In genomic region chr4:82266066-82266619, GRCm38 (mm10) we compare ENCODE assay signal across 16 mouse cellular contexts.
DNase-seq lines count a peak whose midpoint lies in the region; ATAC-seq and TF ChIP-seq lines count a peak whose summit lies in the region.
"Had no signal": no experiment of that assay in that cellular context is flagged by ENCODE, and none has a peak within 500 bp of the region (broad histone marks: within the 10 kb centered on the region; RNA-seq: fewer than 3 reads in every experiment).

No protein-coding gene starts in this region.

- no peak overlapping the region for H3K4me3 ChIP-seq in gastrocnemius, adult 2 months
- H3K4me3 ChIP-seq in embryonic facial prominence, embryonic 13.5 days = no peak overlapping the region
- no peak overlapping the region for H3K4me3 ChIP-seq in limb, embryonic 10.5 days
- H3K4me3 ChIP-seq: forebrain, embryonic 13.5 days; liver, embryonic 13.5 days; midbrain, embryonic 12.5 days; neural tube, embryonic 13.5 days had no signal

- peak overlapping the region; percentile 57 for H3K27ac ChIP-seq in gastrocnemius, adult 2 months
- peak overlapping the region; percentile 69 for H3K27ac ChIP-seq in embryonic facial prominence, embryonic 13.5 days
- peak overlapping the region; percentile 10; the same call in 1 of the 2 replicates for H3K27ac ChIP-seq in limb, embryonic 10.5 days
- H3K27ac ChIP-seq: forebrain, embryonic 13.5 days; hindbrain, postnatal 0 days; liver, embryonic 13.5 days; midbrain, embryonic 12.5 days; neural tube, embryonic 13.5 days had no signal

- H3K9ac ChIP-seq in embryonic facial prominence, embryonic 13.5 days = no peak overlapping the region
- H3K9ac ChIP-seq: forebrain, embryonic 13.5 days; liver, embryonic 13.5 days; midbrain, embryonic 12.5 days; neural tube, embryonic 13.5 days had no signal

- no peaks in the 10 kb centered on the region for H3K27me3 ChIP-seq in embryonic facial prominence, embryonic 13.5 days
- no peaks in the 10 kb centered on the region for H3K27me3 ChIP-seq in limb, embryonic 10.5 days (ENCODE audit: low read depth, poor library complexity, severe bottlenecking)
- H3K27me3 ChIP-seq: forebrain, embryonic 13.5 days; liver, embryonic 13.5 days; midbrain, embryonic 12.5 days; neural tube, embryonic 13.5 days had no signal

- ATAC-seq in embryonic facial prominence, embryonic 13.5 days (ENCODE audit: insufficient number of reproducible peaks, insufficient read depth, low FRiP score, low TSS enrichment, low read depth) = no peak
- ATAC-seq: forebrain, embryonic 13.5 days; hindbrain, postnatal 0 days had no signal

- H3K4me1 ChIP-seq in embryonic facial prominence, embryonic 13.5 days = peaks cover 43% of the 10 kb centered on the region
- H3K4me1 ChIP-seq in limb, embryonic 10.5 days = peaks cover 35% of the 10 kb centered on the region
- H3K4me1 ChIP-seq: liver, embryonic 13.5 days had no signal

- intact Hi-C loops in gastrocnemius, adult 2 months (cut with DNase I) = no loop called here
- intact Hi-C loops in left cerebral cortex, postnatal 36 days (cut with DNase I) = no loop called here

- H3K36me3 ChIP-seq in embryonic facial prominence, embryonic 13.5 days = no peaks in the 10 kb centered on the region
- no peaks in the 10 kb centered on the region for H3K36me3 ChIP-seq in limb, embryonic 10.5 days
- H3K36me3 ChIP-seq: liver, embryonic 13.5 days; midbrain, embryonic 12.5 days; neural tube, embryonic 13.5 days had no signal

- WGBS in embryonic facial prominence, embryonic 13.5 days = 32% methylated on average over 4 of the region's 4 CpGs
- 42% methylated on average over 4 of the region's 4 CpGs for WGBS in limb, embryonic 10.5 days

- no peak overlapping the region; the same call in 1 of the 2 replicates for H3K4me2 ChIP-seq in embryonic facial prominence, embryonic 13.5 days
- H3K4me2 ChIP-seq: forebrain, embryonic 13.5 days; liver, embryonic 13.5 days; midbrain, embryonic 12.5 days; neural tube, embryonic 13.5 days had no signal

- no peak for TF ChIP-seq CTCF in gastrocnemius, adult 2 months (IDR thresholded peaks at IDR 0.05)

- no peaks in the 10 kb centered on the region for H3K9me3 ChIP-seq in embryonic facial prominence, embryonic 13.5 days
- H3K9me3 ChIP-seq in limb, embryonic 10.5 days (replicated peaks) = no peaks in the 10 kb centered on the region
- H3K9me3 ChIP-seq: forebrain, embryonic 13.5 days; liver, embryonic 13.5 days; midbrain, embryonic 12.5 days; neural tube, embryonic 13.5 days had no signal

- DNase-seq in gastrocnemius, adult 2 months = no peak
- no peak for DNase-seq in gastrocnemius, postnatal 10 days
- DNase-seq in kidney, postnatal 10 days = peak; percentile 27
- DNase-seq in kidney, postnatal 25 days = no peak
- no peak for DNase-seq in limb, embryonic 10.5 days (ENCODE audit: low spot score)
- no peak for DNase-seq in left cerebral cortex, postnatal 36 days (ENCODE audit: low spot score in 2 of 2)
- DNase-seq in cerebellum, adult 18-20 months = no peak
- DNase-seq: cerebellum, postnatal 36 days; gastrocnemius, postnatal 14 days; layer of hippocampus, postnatal 36 days; liver, embryonic 13.5 days had no signal

Comparison
In these comparisons a context has a peak if more than half of its experiments do, and no peak if none do; other contexts are left out.
1. H3K27ac ChIP-seq: peak in every context shown above with its lines; median percentile 69 in embryonic facial prominence, embryonic 13.5 days; 57 in gastrocnemius, adult 2 months; 10 in limb, embryonic 10.5 days.